Mouse (Mus musculus): ENCODE data around the gene Crtam.

- no peak for TF ChIP-seq CTCF (IDR thresholded peaks at IDR 0.05; ENCODE audit: low read depth, low read length)
- no peak for TF ChIP-seq POLR2A (IDR thresholded peaks at IDR 0.05; ENCODE audit: extremely low read depth, insufficient read depth, low read length)
Measured at GRCm38 (mm10) chr9:41038150-41038664, 33.8 kb upstream of the Crtam start.
